Mouse (Mus musculus): ENCODE measurements at regions not wholly inside any gene's neighbourhood (a gene's known extent, or its start where the extent isn't known, plus 50 kb on each side); places are given as distances from the start of the nearest gene placed in this dataset.

DNA sequence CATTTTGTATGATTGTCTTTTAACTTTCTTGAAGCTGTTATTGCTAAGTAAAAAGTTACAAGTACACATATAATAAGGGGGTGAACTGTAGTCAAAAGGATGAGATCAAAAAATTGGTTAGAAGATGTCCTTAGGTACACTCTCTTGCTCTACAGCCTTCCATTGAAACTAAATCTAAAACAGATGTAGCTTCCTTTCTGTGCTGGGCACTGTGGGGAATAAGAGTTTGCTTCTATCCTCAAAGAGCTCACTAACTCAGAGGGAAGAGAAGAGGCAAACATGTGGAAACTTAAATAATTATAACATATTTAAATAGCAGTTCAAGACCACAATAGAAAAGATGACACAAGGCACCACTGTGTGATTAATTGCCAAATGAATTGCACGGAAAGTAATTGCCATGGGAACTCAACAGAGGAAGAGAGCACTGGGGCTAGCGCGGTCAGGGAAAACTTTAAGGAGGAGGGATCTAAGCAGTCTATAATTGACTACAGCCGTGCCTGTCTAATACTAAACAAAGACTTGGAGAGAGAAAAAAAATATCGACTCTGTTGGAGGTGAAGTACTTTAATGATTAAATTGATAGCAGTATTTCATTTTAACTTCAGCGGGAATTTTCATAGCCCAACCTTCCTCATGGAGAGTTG, 57.9 kb upstream of the Ammecr1 start:
- DNase-seq (ENCODE audit: low spot score in 2 of 2): no peak

DNA sequence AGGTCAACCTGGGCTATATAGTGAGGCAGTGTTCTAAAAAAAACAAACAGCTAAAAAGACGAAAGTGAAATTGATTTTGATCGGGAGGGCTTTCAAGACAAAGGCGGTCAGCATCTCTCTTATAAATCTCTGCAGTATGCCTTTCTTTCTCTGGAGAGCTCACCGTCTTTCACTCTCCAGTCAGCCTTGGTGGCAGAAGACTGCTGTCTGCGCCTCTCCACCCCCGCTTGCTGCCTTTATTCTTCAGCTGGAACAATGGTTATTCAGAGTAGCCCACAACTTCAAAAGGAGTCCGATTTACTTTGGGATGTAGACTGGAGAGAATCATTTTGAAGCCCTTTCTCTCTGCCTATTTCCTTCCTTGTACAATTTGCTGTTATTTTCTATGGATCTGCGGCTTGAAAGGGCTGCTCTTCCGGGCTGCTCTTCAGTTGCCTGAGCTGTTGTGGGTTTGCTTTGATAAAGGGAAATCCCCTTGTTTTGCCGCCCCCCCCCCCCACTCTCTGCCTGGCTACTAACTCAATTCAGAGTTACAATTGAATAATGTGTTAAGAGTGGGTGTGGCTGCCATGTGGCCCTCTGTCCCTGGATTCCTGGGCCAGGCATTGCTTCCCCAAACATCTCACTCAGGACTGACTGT, 64.0 kb upstream of the Ammecr1 start:
- no peak for DNase-seq (ENCODE audit: low spot score in 2 of 2)

DNA sequence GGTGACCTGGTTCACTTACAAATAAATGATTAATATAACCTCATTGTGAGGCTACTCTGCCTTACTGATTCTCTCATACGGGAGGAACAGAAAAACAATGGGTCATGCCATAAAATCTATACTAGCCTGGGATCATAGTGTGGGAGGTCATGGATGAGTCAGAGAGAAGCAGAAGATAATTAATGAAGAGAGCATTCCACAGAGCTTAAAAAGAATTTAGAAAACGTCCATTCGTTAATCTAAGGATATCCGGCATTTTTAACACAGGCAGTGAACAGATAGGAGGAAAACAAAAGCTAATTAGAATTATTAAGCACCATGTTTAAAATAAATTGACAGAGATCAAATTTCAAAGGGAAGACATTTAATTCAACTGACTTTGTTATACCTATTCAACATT, 59.5 kb upstream of the Rtl9 start:
- no peak for DNase-seq (ENCODE audit: low spot score in 2 of 2)

DNA sequence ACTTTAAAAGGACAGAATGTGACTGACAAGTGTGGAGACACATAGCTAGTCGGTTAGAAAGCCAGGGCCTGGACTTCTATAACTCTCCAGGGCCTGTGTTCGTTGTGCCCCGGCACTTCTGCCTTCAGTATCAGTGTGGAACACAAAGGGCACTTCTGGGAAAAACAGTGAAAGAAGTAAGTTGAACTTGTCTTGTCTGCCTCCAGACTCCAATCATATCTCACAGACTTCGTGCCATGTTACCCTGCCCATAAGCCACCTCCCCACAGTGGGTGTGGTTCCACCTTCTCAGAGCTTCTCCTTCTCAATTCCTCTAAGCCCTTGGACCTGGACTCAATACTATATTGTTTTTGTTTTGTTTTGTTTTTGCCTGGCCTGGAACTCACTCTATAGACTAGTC, 55.1 kb upstream of the Rtl9 start:
- peak in 1 of 2 experiments; percentile 17 for DNase-seq (ENCODE audit: low spot score in 2 of 2)

GRCm38 (mm10) chrX:143046293-143046692, 53.1 kb upstream of the Rtl9 start:
- no peak for DNase-seq (ENCODE audit: low spot score in 2 of 2)

Measured in spleen, postnatal 4 days (tissue).